Mouse (Mus musculus) hematopoietic multipotent progenitor cell, adult 10-12 weeks (in vitro differentiated cells): ENCODE data around the gene C8g. TPM values are rescaled to one million over a fixed set of nuclear protein-coding genes. Genes with fewer than 3 reads are reported as not detected.

Experiments used
- polyA plus RNA-seq: library from polyadenylated mRNA; stranded (reverse); fragments of >175 nt; gene quantifications from 2 replicates; pipeline ENCODE4 v1.2.3, GENCODE M21; 2012; ENCODE audit warnings: low replicate concordance

C8g gene
- polyA plus RNA-seq: 0.27 TPM in 1 of 2 replicates, not detected in the other

GRCm38 (mm10) chr2:25501593-25502486, at the start of gene C8g:
Gene C8g (minus strand): TSS chr2:25501719.

GRCm38 (mm10) chr2:25546811-25547491, 45.4 kb upstream of the C8g start, which contains the start of gene Traf2:
Gene Traf2 (minus strand): TSS chr2:25546940.

GRCm38 (mm10) chr2:25500576-25501405, 728 bp downstream of the C8g start, which contains the start of gene Fbxw5:
Gene Fbxw5 (plus strand): TSS chr2:25500750.

DNA sequence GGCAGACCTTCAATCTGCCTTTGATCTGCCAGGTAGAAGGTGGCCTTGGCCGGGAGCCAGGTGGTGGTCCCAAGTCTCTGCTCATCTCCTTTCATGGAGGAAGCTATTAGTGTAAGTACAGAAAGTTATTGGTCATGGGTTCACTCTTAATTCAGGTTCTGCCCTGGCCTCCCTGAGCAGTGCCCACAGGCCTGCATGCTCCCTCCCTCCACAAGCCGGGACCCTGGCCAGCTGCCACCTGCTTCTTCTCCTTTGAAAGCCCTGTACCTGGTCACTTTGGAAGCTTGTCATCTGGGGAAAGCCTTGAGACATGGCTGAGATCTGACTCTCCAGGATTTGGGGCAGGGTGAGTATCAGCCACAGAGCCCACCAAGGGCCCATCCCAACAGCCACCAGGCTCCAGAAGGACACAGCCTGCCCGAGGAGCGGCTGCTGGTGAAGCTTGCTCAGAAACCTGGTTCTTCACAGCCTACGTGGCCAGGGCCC, 8.0 kb downstream of the C8g start, which contains the start of gene Lcn12:
Lcn12 (minus strand) TSS at position 436 of the 486 bp plus-strand sequence.

DNA sequence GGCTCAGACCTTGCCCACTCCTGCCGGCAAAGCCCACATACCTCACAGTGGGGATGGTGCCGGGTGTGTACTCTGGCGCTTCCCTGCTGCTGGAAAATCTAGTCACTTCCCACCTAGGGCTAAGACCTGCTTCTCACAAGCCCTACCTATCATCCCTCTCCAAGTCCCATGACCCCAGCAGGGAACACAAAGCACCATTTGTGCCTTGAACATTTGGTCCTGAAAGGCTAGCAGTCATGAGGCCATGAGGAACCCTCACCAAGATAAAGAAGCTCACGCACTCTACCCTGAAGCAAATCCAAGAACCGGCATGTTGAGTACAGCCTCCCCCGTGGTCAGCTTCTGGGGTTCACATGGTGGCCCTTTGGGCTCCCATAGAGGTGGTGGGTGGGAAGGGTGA, 31.6 kb downstream of the C8g start, which contains the start of gene Ptgds:
Ptgds (minus strand) TSS at position 78 of the 400 bp plus-strand sequence.

GRCm38 (mm10) chr2:25460551-25461309, 40.8 kb downstream of the C8g start, which contains the start of gene Paxx:
Gene Paxx (minus strand): TSS chr2:25461094.

DNA sequence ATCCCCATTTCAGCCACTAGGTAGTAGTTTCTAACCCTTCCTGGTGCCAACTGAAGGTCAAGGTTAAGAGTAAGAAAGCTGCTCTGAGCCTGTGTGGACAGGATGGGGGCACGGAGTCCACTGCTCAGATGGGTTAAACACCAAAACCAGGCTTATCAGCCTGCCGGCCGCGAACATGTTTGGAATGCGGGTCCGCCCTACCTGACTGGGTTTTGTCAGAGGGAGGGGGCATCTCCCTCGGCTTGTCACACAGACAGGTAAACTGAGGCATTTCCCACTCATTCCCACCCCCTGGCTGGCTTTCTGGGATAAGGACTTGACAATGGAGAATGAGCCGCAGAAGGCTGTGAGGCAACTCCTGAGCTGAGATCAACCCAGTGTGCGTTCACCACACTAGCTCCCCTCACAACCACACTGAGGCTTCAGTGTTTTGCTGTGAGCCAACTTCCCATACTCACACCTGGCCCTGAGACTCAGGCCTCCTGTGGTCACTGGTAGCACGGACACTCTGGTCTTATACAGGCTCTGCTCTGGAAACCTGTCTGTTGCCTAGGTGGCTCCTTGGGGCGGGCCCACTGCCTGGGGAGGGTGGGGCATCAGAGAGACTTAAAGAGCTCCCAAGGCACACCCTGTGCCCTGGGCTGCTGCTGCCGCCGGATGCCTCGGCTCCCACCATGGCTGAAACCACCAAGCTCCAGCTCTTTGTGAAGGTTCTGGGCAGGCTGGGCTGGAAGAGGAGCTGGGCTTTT, 45.1 kb downstream of the C8g start, which contains the start of gene Clic3:
Clic3 (plus strand) TSS at position 634 of the 749 bp plus-strand sequence.

Other genes with a start within 250 kb of the C8g start
- gene Tmem203, start 246.3 kb downstream of the C8g start, polyA plus RNA-seq: 12.0 and 24.1 TPM in 2 replicates
- gene Tprn, start 239.1 kb downstream of the C8g start, polyA plus RNA-seq: 25.3 and 55.9 TPM in 2 replicates
- gene Ssna1, start 229.3 kb downstream of the C8g start, polyA plus RNA-seq: 76.2 and 82.8 TPM in 2 replicates
- 19.8 and 24.6 TPM in 2 replicates for gene Anapc2, start 229.2 kb downstream of the C8g start, polyA plus RNA-seq
- gene Tmem210, start 213.6 kb downstream of the C8g start, polyA plus RNA-seq: not detected in 2 replicates
- gene Lrrc26, start 211.8 kb downstream of the C8g start, polyA plus RNA-seq: not detected in 2 replicates
- gene Grin1, start 182.5 kb downstream of the C8g start, polyA plus RNA-seq: 0.03 TPM in 2 replicates
- gene Man1b1, start 169.4 kb downstream of the C8g start, polyA plus RNA-seq: 24.2 and 25.3 TPM in 2 replicates
- 6.8 and 11.7 TPM in 2 replicates for gene Dpp7, start 145.4 kb downstream of the C8g start, polyA plus RNA-seq
- gene Uap1l1, start 136.0 kb downstream of the C8g start, polyA plus RNA-seq: 20.6 and 22.9 TPM in 2 replicates
- 6.3 and 11.6 TPM in 2 replicates for gene Sapcd2, start 129.4 kb downstream of the C8g start, polyA plus RNA-seq
- 0.10 TPM in 1 of 2 replicates, not detected in the other for gene Entpd2, start 105.8 kb downstream of the C8g start, polyA plus RNA-seq
- 3.8 and 4.4 TPM in 2 replicates for gene Npdc1, start 102.4 kb downstream of the C8g start, polyA plus RNA-seq
- gene Fut7, start 78.5 kb downstream of the C8g start, polyA plus RNA-seq: 4.5 and 10.9 TPM in 2 replicates
- gene Abca2, start 73.0 kb downstream of the C8g start, polyA plus RNA-seq: 32.3 and 48.6 TPM in 2 replicates
- not detected in 2 replicates for gene Clic3, start 44.9 kb downstream of the C8g start, polyA plus RNA-seq
- gene Paxx, start 40.6 kb downstream of the C8g start, polyA plus RNA-seq: 82.6 and 103 TPM in 2 replicates
- not detected in 2 replicates for gene Ptgds, start 31.7 kb downstream of the C8g start, polyA plus RNA-seq
- not detected in 2 replicates for gene Lcn12, start 7.8 kb downstream of the C8g start, polyA plus RNA-seq
- gene Fbxw5, start 969 bp downstream of the C8g start, polyA plus RNA-seq: 16.5 and 48.8 TPM in 2 replicates
- gene Traf2, start 45.2 kb upstream of the C8g start, polyA plus RNA-seq: 6.4 and 20.6 TPM in 2 replicates
- 403 and 822 TPM in 2 replicates for gene Edf1, start 56.1 kb upstream of the C8g start, polyA plus RNA-seq
- gene Mamdc4, start 73.1 kb upstream of the C8g start, polyA plus RNA-seq: 1.7 and 1.9 TPM in 2 replicates
- gene Phpt1, start 73.5 kb upstream of the C8g start, polyA plus RNA-seq: 2.9 and 5.8 TPM in 2 replicates
- gene Ajm1, start 80.0 kb upstream of the C8g start, polyA plus RNA-seq: 8.1 and 18.3 TPM in 2 replicates
- gene Rabl6, start 106.8 kb upstream of the C8g start, polyA plus RNA-seq: 48.7 and 55.1 TPM in 2 replicates
- not detected in 2 replicates for gene Ccdc183, start 116.0 kb upstream of the C8g start, polyA plus RNA-seq
- 10.0 and 19.9 TPM in 2 replicates for gene Tmem141, start 120.3 kb upstream of the C8g start, polyA plus RNA-seq
- gene Fcna, start 126.3 kb upstream of the C8g start, polyA plus RNA-seq: 145 and 166 TPM in 2 replicates
- not detected in 2 replicates for gene Lcn8, start 151.4 kb upstream of the C8g start, polyA plus RNA-seq
- gene Lcn5, start 156.2 kb upstream of the C8g start, polyA plus RNA-seq: not detected in 2 replicates
- not detected in 2 replicates for gene Lcn6, start 175.1 kb upstream of the C8g start, polyA plus RNA-seq
- not detected in 2 replicates for gene Lcn10, start 181.0 kb upstream of the C8g start, polyA plus RNA-seq
- gene Obp2a, start 198.3 kb upstream of the C8g start, polyA plus RNA-seq: not detected in 2 replicates
- gene Bmyc, start 205.0 kb upstream of the C8g start, polyA plus RNA-seq: 189 and 405 TPM in 2 replicates
- not detected in 2 replicates for gene Obp2b, start 235.3 kb upstream of the C8g start, polyA plus RNA-seq